In genomic region chr19:6163872-6164547, GRCm38 (mm10) we compare ENCODE assay signal across 12 mouse cellular contexts. TPM values are rescaled to one million over a fixed set of nuclear protein-coding genes. Genes with fewer than 3 reads are reported as not detected.
DNase-seq lines count a peak whose midpoint lies in the region; ATAC-seq and TF ChIP-seq lines count a peak whose summit lies in the region.
"Had no signal": no experiment of that assay in that cellular context is flagged by ENCODE, and none has a peak within 500 bp of the region (broad histone marks: within the 10 kb centered on the region; RNA-seq: fewer than 3 reads in every experiment).

No protein-coding gene starts in this region.

- H3K27me3 ChIP-seq in liver, adult 2 months (ENCODE audit: control insufficient read depth, insufficient read depth, low read length), result no peaks in the 10 kb centered on the region
- H3K27me3 ChIP-seq: heart, embryonic 15.5 days had no signal

- H3K4me3 ChIP-seq in liver, adult 2 months (ENCODE audit: insufficient read depth, low read depth, low read length), result peak overlapping the region; percentile 41
- H3K4me3 ChIP-seq in brown adipose tissue, adult 24 weeks (ENCODE audit: insufficient read depth, low read depth, low read length), result peak overlapping the region; percentile 50
- H3K4me3 ChIP-seq: heart, embryonic 15.5 days had no signal

- no peaks in the 10 kb centered on the region for H3K79me2 ChIP-seq in liver, adult 2 months (ENCODE audit: control insufficient read depth, insufficient read depth, low read length)

- H3K9ac ChIP-seq in liver, adult 2 months (ENCODE audit: low read depth, low read length), result peak overlapping the region; percentile 20
- H3K9ac ChIP-seq: heart, embryonic 15.5 days had no signal

- no peak for TF ChIP-seq CTCF in liver, adult 2 months (IDR thresholded peaks at IDR 0.05; ENCODE audit: low read depth, low read length)

- TF ChIP-seq POLR2A in liver, adult 2 months (IDR thresholded peaks at IDR 0.05; ENCODE audit: extremely low read depth, insufficient read depth, low read length), result no peak

- 0 out of 2 replicates have a peak overlapping the region, but pooled peaks have one; percentile 10 for H3K27ac ChIP-seq in liver, adult 2 months (replicated peaks; ENCODE audit: insufficient read depth, low read depth, low read length)
- H3K27ac ChIP-seq in brown adipose tissue, adult 24 weeks (replicated peaks; ENCODE audit: low read depth, low read length), result no peak overlapping the region
- H3K27ac ChIP-seq: heart, embryonic 15.5 days had no signal

- no peaks in the 10 kb centered on the region for H3K4me1 ChIP-seq in liver, adult 2 months (ENCODE audit: control insufficient read depth, insufficient read depth, low read length)
- H3K4me1 ChIP-seq in brown adipose tissue, adult 24 weeks (ENCODE audit: control insufficient read depth, insufficient read depth, insufficient read length, low read length), result no peaks in the 10 kb centered on the region
- H3K4me1 ChIP-seq: heart, embryonic 15.5 days had no signal

- whole genome bisulfite sequencing in liver, adult 2 months, result 72% methylated on average over 10 of the region's 10 CpGs

- no peaks in the 10 kb centered on the region for H3K36me3 ChIP-seq in liver, adult 2 months (ENCODE audit: control insufficient read depth, insufficient read depth, low read length)
- H3K36me3 ChIP-seq: heart, embryonic 15.5 days had no signal

- peak; percentile 37 for DNase-seq in liver, adult 2 months (ENCODE audit: extremely low read depth, low read depth, low spot score)
- no peak for DNase-seq in liver
- peak; percentile 45 to 49 for DNase-seq in kidney, adult 8-10 months
- DNase-seq in embryo, embryonic 9.5 days (ENCODE audit: extremely low spot score), result no peak
- DNase-seq in yolk sac, embryonic 10.5 days (ENCODE audit: low spot score), result no peak
- no peak for DNase-seq in neural tube, embryonic 10.5 days (ENCODE audit: extremely low spot score, low spot score)
- DNase-seq: embryo, embryonic 11 days; right cerebral cortex, postnatal 4 days had no signal

- peak; percentile 23; the same call in 1 of the 2 replicates for ATAC-seq in megakaryocyte progenitor cell, adult 5-6 weeks (replicated peaks; ENCODE audit: poor library complexity)

RNA-seq across cellular contexts. Expression of gene Majin, which starts 20.2 kb away (rescaled TPM):
- total RNA-seq in liver, adult 2 months (2014; rRNA removed), result not detected in 2 replicates
- polyA plus RNA-seq in liver, adult 2 months (2012; rRNA removed), result 0.14 TPM in 1 of 2 replicates, not detected in the other
- polyA plus RNA-seq in brown adipose tissue, adult 24 weeks (2012; ENCODE audit: insufficient read depth, insufficient read length, missing spikeins), result not detected in 2 replicates
- total RNA-seq in megakaryocyte progenitor cell, adult 5-6 weeks (2015), result not detected in 2 replicates
- total RNA-seq in megakaryocyte progenitor cell, adult 5-6 weeks (2017), result not detected in 2 replicates
- polyA plus RNA-seq: heart, embryonic 15.5 days; liver, embryonic 16.5 days had no signal

RNA-seq across cellular contexts. Expression of gene Arl2, which starts 22.7 kb away (rescaled TPM):
- total RNA-seq in liver, adult 2 months (2014; rRNA removed), result 2.5 and 3.0 TPM in 2 replicates
- polyA plus RNA-seq in liver, adult 2 months (2012; rRNA removed), result 13.9 and 16.3 TPM in 2 replicates
- 45.8 and 62.3 TPM in 2 replicates for polyA plus RNA-seq in brown adipose tissue, adult 24 weeks (2012; ENCODE audit: insufficient read depth, insufficient read length, missing spikeins)
- 29.2 and 37.4 TPM in 2 replicates for total RNA-seq in megakaryocyte progenitor cell, adult 5-6 weeks (2015)
- total RNA-seq in megakaryocyte progenitor cell, adult 5-6 weeks (2017), result 33.6 and 37.0 TPM in 2 replicates

RNA-seq across cellular contexts. Expression of gene Batf2, which starts 23.2 kb away (rescaled TPM):
- total RNA-seq in liver, adult 2 months (2014; rRNA removed), result 0.74 and 1.6 TPM in 2 replicates
- 1.1 and 2.4 TPM in 2 replicates for polyA plus RNA-seq in liver, adult 2 months (2012; rRNA removed)
- polyA plus RNA-seq in brown adipose tissue, adult 24 weeks (2012; ENCODE audit: insufficient read depth, insufficient read length, missing spikeins), result 1.2 TPM in 1 of 2 replicates, not detected in the other
- 0.34 and 0.42 TPM in 2 replicates for total RNA-seq in megakaryocyte progenitor cell, adult 5-6 weeks (2015)
- total RNA-seq in megakaryocyte progenitor cell, adult 5-6 weeks (2017), result 0.44 and 0.71 TPM in 2 replicates
- polyA plus RNA-seq: heart, embryonic 15.5 days had no signal

RNA-seq across cellular contexts. Expression of gene Snx15, which starts 35.9 kb away (rescaled TPM):
- 7.2 and 10.5 TPM in 2 replicates for total RNA-seq in liver, adult 2 months (2014; rRNA removed)
- 19.1 and 20.5 TPM in 2 replicates for polyA plus RNA-seq in liver, adult 2 months (2012; rRNA removed)
- polyA plus RNA-seq in brown adipose tissue, adult 24 weeks (2012; ENCODE audit: insufficient read depth, insufficient read length, missing spikeins), result 13.3 and 13.6 TPM in 2 replicates
- total RNA-seq in megakaryocyte progenitor cell, adult 5-6 weeks (2015), result 18.2 and 19.5 TPM in 2 replicates
- 13.8 and 14.2 TPM in 2 replicates for total RNA-seq in megakaryocyte progenitor cell, adult 5-6 weeks (2017)

RNA-seq across cellular contexts. Expression of gene Sac3d1, which starts 45.6 kb away (rescaled TPM):
- 4.0 and 4.9 TPM in 2 replicates for total RNA-seq in liver, adult 2 months (2014; rRNA removed)
- polyA plus RNA-seq in liver, adult 2 months (2012; rRNA removed), result 19.4 and 22.0 TPM in 2 replicates
- 5.7 and 6.8 TPM in 2 replicates for polyA plus RNA-seq in brown adipose tissue, adult 24 weeks (2012; ENCODE audit: insufficient read depth, insufficient read length, missing spikeins)
- total RNA-seq in megakaryocyte progenitor cell, adult 5-6 weeks (2015), result 12.0 and 16.9 TPM in 2 replicates
- 5.5 and 6.3 TPM in 2 replicates for total RNA-seq in megakaryocyte progenitor cell, adult 5-6 weeks (2017)

Comparison
In these comparisons a context has a peak if more than half of its experiments do, and no peak if none do; other contexts are left out.
1. DNase-seq: peak in liver, adult 2 months (single experiment) and kidney, adult 8-10 months (2 of 2); none in liver (single experiment), embryo, embryonic 9.5 days (single experiment), yolk sac, embryonic 10.5 days (single experiment) and neural tube, embryonic 10.5 days (single experiment).